Mouse (Mus musculus) c-Kit-positive CD71-positive TER-119-positive erythroid progenitor cells, embryonic 14.5 days (primary cell): ENCODE results near the gene Dapk2.

Experiments
- DNase-seq: peaks from one replicate; pipeline ENCODE4 v3.0.0-alpha.2; 2013; ENCODE audit warnings: low spot score

Dapk2 gene

GRCm38 (mm10) chr9:66144248-66144647 lies 13.8 kb upstream of the Dapk2 start:
- DNase-seq: peak; percentile 81

GRCm38 (mm10) chr9:66146141-66146540 lies 11.9 kb upstream of the Dapk2 start:
- DNase-seq: no peak

GRCm38 (mm10) chr9:66152011-66152410 lies 6.0 kb upstream of the Dapk2 start:
- DNase-seq: no peak

GRCm38 (mm10) chr9:66153594-66153993 lies 4.4 kb upstream of the Dapk2 start:
- no peak for DNase-seq

- DNase-seq: no peak
Observed at GRCm38 (mm10) chr9:66154013-66154412, 4.0 kb upstream of the Dapk2 start.

GRCm38 (mm10) chr9:66155534-66155933 lies 2.5 kb upstream of the Dapk2 start:
- no peak for DNase-seq

GRCm38 (mm10) chr9:66158885-66159430 lies 935 bp downstream of the Dapk2 start:
- DNase-seq: no peak

- DNase-seq: no peak
Observed at GRCm38 (mm10) chr9:66160155-66160554, 2.1 kb downstream of the Dapk2 start.

- no peak for DNase-seq
Observed at GRCm38 (mm10) chr9:66162995-66163394, 5.0 kb downstream of the Dapk2 start.

- DNase-seq: no peak
Observed at GRCm38 (mm10) chr9:66167222-66167621, 9.2 kb downstream of the Dapk2 start.

GRCm38 (mm10) chr9:66168233-66168632 lies 10.2 kb downstream of the Dapk2 start:
- DNase-seq: no peak

GRCm38 (mm10) chr9:66170506-66170905 lies 12.5 kb downstream of the Dapk2 start:
- DNase-seq: no peak

- DNase-seq: no peak
Observed at GRCm38 (mm10) chr9:66171275-66171921, 13.4 kb downstream of the Dapk2 start.

- no peak for DNase-seq
Observed at GRCm38 (mm10) chr9:66173316-66173855, 15.4 kb downstream of the Dapk2 start.

GRCm38 (mm10) chr9:66174985-66175384 lies 17.0 kb downstream of the Dapk2 start:
- no peak for DNase-seq

GRCm38 (mm10) chr9:66177975-66178374 lies 20.0 kb downstream of the Dapk2 start:
- no peak for DNase-seq

- DNase-seq: no peak
Observed at GRCm38 (mm10) chr9:66179795-66180194, 21.8 kb downstream of the Dapk2 start.

GRCm38 (mm10) chr9:66181126-66181825 lies 23.3 kb downstream of the Dapk2 start:
- peak; percentile 68 for DNase-seq

- peak; percentile 91 for DNase-seq
Observed at GRCm38 (mm10) chr9:66181826-66182678, 24.0 kb downstream of the Dapk2 start.

GRCm38 (mm10) chr9:66182679-66182993 lies 24.6 kb downstream of the Dapk2 start:
- DNase-seq: no peak

GRCm38 (mm10) chr9:66183023-66183422 lies 25.0 kb downstream of the Dapk2 start:
- no peak for DNase-seq

- DNase-seq: no peak
Observed at GRCm38 (mm10) chr9:66184572-66184971, 26.5 kb downstream of the Dapk2 start.
